Mouse (Mus musculus) embryonic facial prominence, embryonic 14.5 days (tissue): ENCODE results near the gene Wdfy3. TPM values are rescaled to one million over a fixed set of nuclear protein-coding genes. Genes with fewer than 3 reads are reported as not detected.
"Not testable (repeated sequence)": the region's sequence is repeated elsewhere in the genome, so short reads cannot be mapped to it uniquely, and the experiment has no call there.

ENCODE experiments used
- ATAC-seq: fragments of 200-750 bp; cut with Nextera tagmentation; 2 replicates; pipeline ENCODE4 v1.8.0; 2017; ENCODE audit warnings: low read depth, moderate number of reproducible peaks, moderate TSS enrichment
- DNase-seq: peaks from one replicate; pipeline ENCODE4 v3.0.0-alpha.2; 2015; ENCODE audit warnings: low spot score
- H3K27ac ChIP-seq: fragments of 300-500 bp; sonication (generic); replicated peaks from 2 replicates; pipeline ENCODE4 v1.5.1; 2014; ENCODE audit warnings: low read depth, mild to moderate bottlenecking, low read length, moderate library complexity
- H3K27me3 ChIP-seq: fragments of 300-500 bp; sonication (generic); replicated peaks from 2 replicates; pipeline ENCODE4 v1.6.1; 2014; ENCODE audit warnings: low read length; ENCODE audit not compliant: control insufficient read depth, insufficient read depth
- H3K36me3 ChIP-seq: fragments of 300-500 bp; sonication (generic); 2 replicates; pipeline ENCODE4 v1.6.1; 2014; ENCODE audit warnings: low read length, mixed read lengths; ENCODE audit not compliant: control insufficient read depth, insufficient read depth
- H3K4me1 ChIP-seq: fragments of 300-500 bp; sonication (generic); 2 replicates; pipeline ENCODE4 v1.6.1; 2014; ENCODE audit warnings: antibody characterized with exemption, low read length; ENCODE audit not compliant: control insufficient read depth, insufficient read depth
- H3K4me2 ChIP-seq: fragments of 300-500 bp; sonication (generic); 2 replicates; pipeline ENCODE4 v1.6.1; 2014; ENCODE audit warnings: low read depth, mild to moderate bottlenecking, low read length, moderate library complexity, mixed read lengths
- H3K4me3 ChIP-seq: fragments of 300-500 bp; sonication (generic); 2 replicates; pipeline ENCODE4 v1.5.1; 2014; ENCODE audit warnings: low read depth, mild to moderate bottlenecking, low read length
- H3K9ac ChIP-seq: fragments of 300-500 bp; sonication (generic); 2 replicates; pipeline ENCODE4 v1.6.1; 2014; ENCODE audit warnings: low read depth, mild to moderate bottlenecking, low read length, moderate library complexity, mixed read lengths
- H3K9me3 ChIP-seq: fragments of 300-500 bp; sonication (generic); 2 replicates; pipeline ENCODE4 v1.6.1; 2016; ENCODE audit warnings: low read length; ENCODE audit not compliant: control insufficient read depth
- WGBS: fragments of 180-500 bp; shearing (Covaris S2); extraction: QIAGEN DNeasy Blood & Tissue Kit; methylation state at CpG from one replicate; pipeline ENCODE4 v1.1.7; 2014; 5-methylcytosine and 5-hydroxymethylcytosine counted together
- polyA plus RNA-seq: library from polyadenylated mRNA; unstranded; fragments of >200 nt; fragmentation: Nextera tagmentation; extraction: Ambion mirVana; gene quantifications from 2 replicates; pipeline ENCODE4 v1.2.1, GENCODE M21; 2014

Gene Wdfy3
- polyA plus RNA-seq, 1 experiment from 2014 or later = 20.0 TPM

- no peak overlapping the region for H3K27ac ChIP-seq
- H3K4me3 ChIP-seq = no peak overlapping the region
- no peak overlapping the region for H3K9ac ChIP-seq
- no peak for ATAC-seq
- H3K4me2 ChIP-seq = no peak overlapping the region
- H3K27me3 ChIP-seq = no peaks in the 10 kb centered on the region
- 85% methylated on average over 7 of the region's 7 CpGs for WGBS
- H3K4me1 ChIP-seq = no peaks in the 10 kb centered on the region
- peaks cover 100% of the 10 kb centered on the region for H3K36me3 ChIP-seq
- DNase-seq = no peak
- no peaks in the 10 kb centered on the region for H3K9me3 ChIP-seq
These were observed 222.4 kb downstream of the Wdfy3 start for GRCm38 (mm10) chr5:101847323-101847722.

DNA sequence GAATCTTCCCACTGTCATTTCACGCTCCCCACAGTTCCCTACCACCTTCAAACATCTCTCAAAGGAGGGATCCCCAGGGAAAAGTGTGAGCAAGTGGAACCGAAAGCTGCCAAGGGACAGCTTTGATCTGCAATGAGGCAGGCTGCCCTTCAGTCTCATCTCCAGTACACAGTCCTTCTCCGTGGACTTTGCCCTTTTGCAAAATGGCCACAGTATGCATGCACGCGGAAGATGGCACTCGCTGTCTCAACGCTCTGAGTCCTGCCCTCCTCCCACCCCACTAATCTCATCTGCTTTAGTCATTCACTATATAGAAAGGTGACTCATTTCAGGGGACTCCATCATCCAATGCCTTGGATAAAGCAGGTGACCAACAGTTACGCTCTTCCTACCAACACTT is 223.8 kb downstream of the Wdfy3 start:
- Histone ChIP-seq H3K36me3 (peaks cover 100% of the 10 kb centered on the region), H3K4me3 (no peak overlapping the region), H3K27ac (no peak overlapping the region), H3K27me3 (no peaks in the 10 kb centered on the region), H3K9ac (no peak overlapping the region), H3K9me3 (no peaks in the 10 kb centered on the region), H3K4me1 (no peaks in the 10 kb centered on the region), H3K4me2 (no peak overlapping the region)
- DNase-seq (no peak), ATAC-seq (no peak)
- 98% methylated on average over 8 of the region's 8 CpGs for WGBS

DNA sequence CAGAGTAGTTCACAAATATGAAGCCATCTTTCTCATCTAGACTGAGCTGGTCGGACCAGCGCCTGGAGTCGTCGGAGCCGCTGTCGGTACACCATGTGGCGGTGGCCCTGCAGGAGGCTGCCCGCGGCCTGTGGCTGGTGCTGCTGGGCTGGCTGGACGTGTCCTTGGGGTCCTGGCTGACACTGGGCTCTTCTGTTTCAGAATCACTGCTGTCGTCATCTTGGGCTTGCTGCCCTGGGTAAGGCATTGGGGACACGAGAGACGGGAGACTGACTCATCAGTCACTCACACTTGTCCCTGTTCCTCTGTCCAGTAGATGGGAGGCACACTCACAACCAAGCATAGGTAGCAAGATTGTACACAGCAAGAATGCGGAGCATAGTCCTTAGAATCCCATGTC is 224.7 kb downstream of the Wdfy3 start:
- no peaks in the 10 kb centered on the region for H3K27me3 ChIP-seq
- H3K36me3 ChIP-seq = peaks cover 100% of the 10 kb centered on the region
- WGBS = 96% methylated on average over 14 of the region's 14 CpGs
- H3K4me1 ChIP-seq = no peaks in the 10 kb centered on the region
- H3K27ac ChIP-seq = no peak overlapping the region
- H3K4me2 ChIP-seq = no peak overlapping the region
- ATAC-seq (no peak), DNase-seq (no peak)
- no peaks in the 10 kb centered on the region for H3K9me3 ChIP-seq
- no peak overlapping the region for H3K4me3 ChIP-seq
- no peak overlapping the region for H3K9ac ChIP-seq

DNA sequence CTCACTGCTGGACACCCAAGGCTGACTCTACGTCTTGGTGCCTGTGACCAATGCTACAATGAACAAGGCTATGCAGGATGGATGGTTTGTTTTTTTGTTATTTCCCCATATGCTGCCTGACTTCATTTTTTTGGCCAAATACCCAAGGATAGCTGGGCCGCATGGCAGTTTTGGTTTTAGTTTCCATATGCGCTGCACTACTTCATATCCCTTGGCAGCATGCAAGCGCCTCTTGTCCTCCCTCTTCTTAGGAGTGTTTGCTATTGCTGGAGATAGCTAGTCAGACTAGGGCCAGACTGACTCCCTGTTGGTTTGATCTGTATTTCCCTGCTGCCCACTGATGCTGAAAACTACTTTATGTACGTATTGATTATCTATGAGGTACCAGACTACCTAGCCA is 229.2 kb downstream of the Wdfy3 start:
- WGBS = 98% methylated on average over 5 of the region's 5 CpGs
- ATAC-seq (no peak), DNase-seq (no peak)
- H3K36me3 ChIP-seq = peaks cover 90% of the 10 kb centered on the region
- no peak overlapping the region for H3K9ac ChIP-seq
- no peak overlapping the region for H3K4me2 ChIP-seq
- no peaks in the 10 kb centered on the region for H3K4me1 ChIP-seq
- H3K27me3 ChIP-seq = no peaks in the 10 kb centered on the region
- no peaks in the 10 kb centered on the region for H3K9me3 ChIP-seq
- no peak overlapping the region for H3K4me3 ChIP-seq
- no peak overlapping the region for H3K27ac ChIP-seq

- H3K9me3 ChIP-seq, H3K9ac ChIP-seq, H3K4me1 ChIP-seq, H3K27ac ChIP-seq, H3K27me3 ChIP-seq, ATAC-seq, DNase-seq, H3K4me3 ChIP-seq, H3K4me2 ChIP-seq: not testable (repeated sequence)
- H3K36me3 ChIP-seq = peaks cover 82% of the 10 kb centered on the region
- WGBS = 93% methylated on average over 2 of the region's 2 CpGs
These were observed 232.1 kb downstream of the Wdfy3 start for GRCm38 (mm10) chr5:101837605-101838004.

GRCm38 (mm10) chr5:101836221-101836620 is 233.5 kb downstream of the Wdfy3 start:
- Histone ChIP-seq H3K9ac (no peak overlapping the region), H3K4me2 (no peak overlapping the region), H3K4me3 (no peak overlapping the region), H3K4me1 (no peaks in the 10 kb centered on the region), H3K27me3 (no peaks in the 10 kb centered on the region), H3K36me3 (peaks cover 81% of the 10 kb centered on the region), H3K27ac (no peak overlapping the region; the same call in 1 of the 2 replicates), H3K9me3 (no peaks in the 10 kb centered on the region)
- DNase-seq (no peak), ATAC-seq (no peak)
- 74% methylated on average over 11 of the region's 11 CpGs for WGBS

GRCm38 (mm10) chr5:101833875-101834274 is 235.8 kb downstream of the Wdfy3 start:
- ATAC-seq = no peak
- H3K9ac ChIP-seq = no peak overlapping the region
- H3K27me3 ChIP-seq = no peaks in the 10 kb centered on the region
- no peak overlapping the region for H3K4me3 ChIP-seq
- no peaks in the 10 kb centered on the region for H3K9me3 ChIP-seq
- H3K4me1 ChIP-seq = no peaks in the 10 kb centered on the region
- WGBS = 63% methylated on average over 8 of the region's 8 CpGs
- no peak overlapping the region for H3K4me2 ChIP-seq
- no peak for DNase-seq
- H3K27ac ChIP-seq = no peak overlapping the region
- peaks cover 58% of the 10 kb centered on the region for H3K36me3 ChIP-seq

GRCm38 (mm10) chr5:101832991-101833390 is 236.7 kb downstream of the Wdfy3 start:
- DNase-seq = no peak
- no peaks in the 10 kb centered on the region for H3K4me1 ChIP-seq
- H3K4me3 ChIP-seq = no peak overlapping the region
- no peak overlapping the region for H3K4me2 ChIP-seq
- peaks cover 50% of the 10 kb centered on the region for H3K36me3 ChIP-seq
- no peaks in the 10 kb centered on the region for H3K9me3 ChIP-seq
- H3K27ac ChIP-seq = no peak overlapping the region
- no peak overlapping the region for H3K9ac ChIP-seq
- ATAC-seq = no peak
- 92% methylated on average over 5 of the region's 5 CpGs for WGBS
- H3K27me3 ChIP-seq = no peaks in the 10 kb centered on the region

GRCm38 (mm10) chr5:101832042-101832441 is 237.7 kb downstream of the Wdfy3 start:
- 94% methylated on average over 6 of the region's 6 CpGs for WGBS
- DNase-seq (no peak), ATAC-seq (no peak)
- H3K36me3 ChIP-seq = peaks cover 45% of the 10 kb centered on the region
- peaks cover under 1% of the 10 kb centered on the region; the same call in 1 of the 2 replicates for H3K4me1 ChIP-seq
- H3K4me3 ChIP-seq = no peak overlapping the region
- H3K9ac ChIP-seq = no peak overlapping the region
- H3K27ac ChIP-seq = no peak overlapping the region
- H3K27me3 ChIP-seq = no peaks in the 10 kb centered on the region
- no peak overlapping the region for H3K4me2 ChIP-seq
- H3K9me3 ChIP-seq = no peaks in the 10 kb centered on the region
